Comparison of ENCODE assay signal across 6 mouse cellular contexts in the genomic region with DNA sequence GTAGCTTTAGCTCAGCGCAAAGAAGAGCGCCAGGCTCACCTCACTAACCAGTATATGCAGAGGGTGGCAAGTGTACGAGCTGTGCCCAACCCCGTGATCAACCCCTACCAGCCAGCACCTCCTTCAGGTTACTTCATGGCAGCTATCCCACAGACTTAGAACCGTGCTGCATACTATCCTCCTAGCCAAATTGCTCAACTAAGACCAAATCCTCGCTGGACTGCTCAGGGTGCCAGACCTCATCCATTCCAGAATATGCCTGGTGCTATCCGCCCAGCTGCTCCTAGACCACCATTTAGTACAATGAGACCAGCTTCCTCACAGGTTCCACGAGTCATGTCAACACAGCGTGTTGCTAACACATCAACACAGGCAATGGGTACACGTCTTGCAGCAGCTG. TPM values are rescaled to one million over a fixed set of nuclear protein-coding genes. Genes with fewer than 3 reads are reported as not detected.
A peak's percentile ranks its signal among the peaks of the same experiment; 100 is the strongest.
DNase-seq lines count a peak whose midpoint lies in the region; ATAC-seq lines count a peak whose summit lies in the region.
"Not testable (repeated sequence)": the region's sequence is repeated elsewhere in the genome, so short reads cannot be mapped to it uniquely, and the experiment has no call there.
"Had no signal": no experiment of that assay in that cellular context is flagged by ENCODE, and none has a peak within 500 bp of the region (broad histone marks: within the 10 kb centered on the region; RNA-seq: fewer than 3 reads in every experiment).

No protein-coding gene starts in this region.

- H3K9ac ChIP-seq in intestine, embryonic 14.5 days (ENCODE audit: low read length); midbrain, embryonic 11.5 days (ENCODE audit: low read length): not testable (repeated sequence)

- ATAC-seq in erythroblast, adult 5-6 weeks (replicated peaks; ENCODE audit: low FRiP score, poor library complexity, severe bottlenecking) = 0 out of 2 replicates have a peak, but pooled peaks have one; percentile 46
- not testable (repeated sequence) for ATAC-seq in intestine, embryonic 14.5 days (replicated peaks; ENCODE audit: low FRiP score, low TSS enrichment, low read depth); midbrain, embryonic 11.5 days (ENCODE audit: low FRiP score)
- 0 out of 2 replicates have a peak, but pooled peaks have one; percentile 30 for ATAC-seq in megakaryocyte-erythroid progenitor cell, adult 5-6 weeks (replicated peaks; ENCODE audit: low FRiP score, low TSS enrichment, poor library complexity, severe bottlenecking)

- H3K9me3 ChIP-seq in intestine, embryonic 14.5 days (ENCODE audit: control insufficient read depth, low read length); midbrain, embryonic 11.5 days (ENCODE audit: control insufficient read depth, low read length): not testable (repeated sequence)

- peaks cover 83% of the 10 kb centered on the region for H3K36me3 ChIP-seq in intestine, embryonic 14.5 days (ENCODE audit: control insufficient read depth, insufficient read depth, low read length)
- H3K36me3 ChIP-seq in midbrain, embryonic 11.5 days (ENCODE audit: control insufficient read depth, insufficient read depth, low read length) = peaks cover 15% of the 10 kb centered on the region

- H3K4me1 ChIP-seq in intestine, embryonic 14.5 days (replicated peaks; ENCODE audit: control insufficient read depth, insufficient read depth, low read length); midbrain, embryonic 11.5 days (ENCODE audit: control insufficient read depth, insufficient read depth, low read length): not testable (repeated sequence)

- not testable (repeated sequence) for H3K4me3 ChIP-seq in intestine, embryonic 14.5 days (ENCODE audit: low read depth, low read length); midbrain, embryonic 11.5 days (ENCODE audit: low read depth, low read length)

- DNase-seq in heart, adult 11 months = peak; percentile 81
- peak; percentile 20 for DNase-seq in intestine, embryonic 14.5 days (ENCODE audit: low spot score)
- DNase-seq in midbrain, embryonic 11.5 days (ENCODE audit: low spot score, missing footprints) = peak; percentile 56

- H3K27ac ChIP-seq in intestine, embryonic 14.5 days (ENCODE audit: low read depth); midbrain, embryonic 11.5 days (ENCODE audit: low read depth, low read length): not testable (repeated sequence)

- not testable (repeated sequence) for H3K27me3 ChIP-seq in intestine, embryonic 14.5 days (replicated peaks; ENCODE audit: control insufficient read depth, insufficient read depth, low read length); midbrain, embryonic 11.5 days (ENCODE audit: control insufficient read depth, insufficient read depth, low read length)

- not testable (repeated sequence) for H3K4me2 ChIP-seq in intestine, embryonic 14.5 days (ENCODE audit: low read length); midbrain, embryonic 11.5 days

- WGBS in intestine, embryonic 14.5 days = 97% methylated on average over 9 of the region's 10 CpGs
- 95% methylated on average over 8 of the region's 10 CpGs for WGBS in midbrain, embryonic 11.5 days

RNA-seq across cellular contexts. Expression of gene Luc7l, which starts 16.9 kb away (rescaled TPM):
- total RNA-seq in erythroblast, adult 5-6 weeks (2015; ENCODE audit: low replicate concordance) = 11.7 and 16.3 TPM in 2 replicates
- 18.1 and 27.2 TPM in 2 replicates for total RNA-seq in erythroblast, adult 5-6 weeks (2017; ENCODE audit: low replicate concordance)
- 99.6 and 105 TPM in 2 replicates for polyA plus RNA-seq in intestine, embryonic 14.5 days (2014; fragmentation: Nextera tagmentation; extraction: Ambion mirVana)
- total RNA-seq in megakaryocyte-erythroid progenitor cell, adult 5-6 weeks (2014; fragmentation: Nextera tagmentation) = 92.6 and 106 TPM in 2 replicates
- total RNA-seq in megakaryocyte-erythroid progenitor cell, adult 5-6 weeks (2017) = 156 and 197 TPM in 2 replicates
- polyA plus RNA-seq in midbrain, embryonic 11.5 days (2014; fragmentation: Nextera tagmentation; extraction: Ambion mirVana) = 127 and 137 TPM in 2 replicates

RNA-seq across cellular contexts. Expression of gene Fam234a, which starts 25.5 kb away (rescaled TPM):
- total RNA-seq in erythroblast, adult 5-6 weeks (2015; ENCODE audit: low replicate concordance) = 2.3 and 4.2 TPM in 2 replicates
- 2.4 and 4.8 TPM in 2 replicates for total RNA-seq in erythroblast, adult 5-6 weeks (2017; ENCODE audit: low replicate concordance)
- polyA plus RNA-seq in intestine, embryonic 14.5 days (2014; fragmentation: Nextera tagmentation; extraction: Ambion mirVana) = 71.9 and 76.5 TPM in 2 replicates
- total RNA-seq in megakaryocyte-erythroid progenitor cell, adult 5-6 weeks (2014; fragmentation: Nextera tagmentation) = 5.5 and 6.2 TPM in 2 replicates
- total RNA-seq in megakaryocyte-erythroid progenitor cell, adult 5-6 weeks (2017) = 4.6 and 5.3 TPM in 2 replicates
- polyA plus RNA-seq in midbrain, embryonic 11.5 days (2014; fragmentation: Nextera tagmentation; extraction: Ambion mirVana) = 16.9 and 19.6 TPM in 2 replicates
- total RNA-seq: MEL had no signal

Comparison
In these comparisons a context has a peak if more than half of its experiments do, and no peak if none do; other contexts are left out.
1. DNase-seq: peak in every context shown above with its lines; median percentile 81 in heart, adult 11 months; 56 in midbrain, embryonic 11.5 days; 20 in intestine, embryonic 14.5 days.